Mouse (Mus musculus): ENCODE results near the gene A630095N17Rik.

DNA sequence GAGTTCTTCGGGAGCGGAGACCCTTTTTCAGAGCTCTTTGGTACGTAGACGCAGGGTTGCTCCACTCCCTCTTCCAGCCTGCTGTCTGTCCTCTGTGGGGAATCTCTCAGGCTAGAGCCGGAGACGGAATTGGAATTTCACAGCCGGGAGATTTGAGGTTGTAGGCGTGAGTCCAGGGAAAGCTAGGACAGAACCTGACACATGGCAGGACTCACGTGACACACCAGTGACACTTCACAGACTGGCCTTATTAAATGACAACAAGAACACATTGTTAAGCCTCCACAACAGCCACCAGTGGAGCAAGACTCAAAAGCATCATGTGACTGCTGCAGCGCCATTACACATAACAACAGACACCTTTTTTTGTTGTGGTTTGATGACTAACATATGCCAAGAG, 7.7 kb upstream of the A630095N17Rik start:
- TF ChIP-seq CTCF (IDR thresholded peaks at IDR 0.05; ENCODE audit: borderline replicate concordance, insufficient read depth, low read length): no peak
- TF ChIP-seq POLR2A (IDR thresholded peaks at IDR 0.05; ENCODE audit: low read depth, low read length): no peak

All from embryonic fibroblast, embryonic 13.5 days (primary cell).